Comparison of ENCODE assay signal across 8 mouse cellular contexts in the genomic region with DNA sequence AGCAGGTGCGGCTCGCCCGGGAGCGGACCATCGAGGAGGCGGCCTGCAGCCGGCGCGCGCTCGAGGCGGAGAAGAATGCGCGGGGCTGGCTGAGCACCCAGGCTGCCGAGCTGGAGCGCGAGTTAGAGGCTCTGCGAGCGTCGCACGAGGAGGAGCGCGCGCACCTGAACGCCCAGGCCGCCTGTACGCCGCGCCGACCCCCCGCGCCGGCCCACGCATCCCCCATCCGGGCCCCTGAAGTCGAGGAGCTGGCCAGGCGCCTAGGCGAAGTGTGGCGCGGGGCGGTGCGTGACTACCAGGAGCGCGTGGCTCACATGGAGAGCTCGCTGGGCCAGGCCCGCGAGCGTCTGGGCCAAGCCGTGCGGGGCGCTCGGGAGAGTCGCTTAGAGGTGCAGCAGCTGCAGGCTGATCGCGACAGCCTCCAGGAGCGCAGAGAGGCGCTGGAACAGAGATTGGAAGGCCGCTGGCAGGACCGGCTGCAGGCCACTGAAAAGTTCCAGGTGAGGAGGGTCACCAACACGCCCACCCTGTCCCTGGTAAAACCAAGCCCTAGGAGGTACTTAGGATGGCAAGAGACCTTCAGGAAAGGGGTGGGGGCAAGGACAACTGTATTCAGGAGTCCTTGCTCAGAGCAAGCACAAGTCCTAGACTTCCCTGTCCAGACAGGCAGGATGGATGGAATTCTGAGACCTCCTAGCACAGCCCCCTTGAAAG. TPM values are rescaled to one million over a fixed set of nuclear protein-coding genes. Genes with fewer than 3 reads are reported as not detected.
DNase-seq lines count a peak whose midpoint lies in the region; ATAC-seq and TF ChIP-seq lines count a peak whose summit lies in the region.

No protein-coding gene starts in this region.

- 0 out of 2 replicates have a peak, but pooled peaks have one; percentile 4 for ATAC-seq in forebrain, embryonic 13.5 days
- ATAC-seq in liver, embryonic 13.5 days (ENCODE audit: low read depth) = no peak

- H3K27me3 ChIP-seq in forebrain, embryonic 13.5 days = no peaks in the 10 kb centered on the region
- peaks cover 82% of the 10 kb centered on the region for H3K27me3 ChIP-seq in liver, embryonic 13.5 days

- H3K4me2 ChIP-seq in forebrain, embryonic 13.5 days = peak overlapping the region; percentile 96
- peak overlapping the region; percentile 61 for H3K4me2 ChIP-seq in liver, embryonic 13.5 days

- peaks cover 56% of the 10 kb centered on the region for H3K4me1 ChIP-seq in forebrain, embryonic 13.5 days
- peaks cover 26% of the 10 kb centered on the region for H3K4me1 ChIP-seq in liver, embryonic 13.5 days (replicated peaks)

- H3K36me3 ChIP-seq in forebrain, embryonic 13.5 days (ENCODE audit: poor library complexity, severe bottlenecking) = peaks cover 15% of the 10 kb centered on the region
- no peaks in the 10 kb centered on the region for H3K36me3 ChIP-seq in liver, embryonic 13.5 days

- intact Hi-C loops in gastrocnemius, adult 2 months (cut with DNase I) = loop anchor here (5.0 kb wide), 1 partner anchor 39 kb away; a partner anchor contains a TSS
- intact Hi-C loops in gastrocnemius, postnatal 14 days (cut with DNase I; ENCODE audit: low total_unique reads) = loop anchor here (2.0 kb wide), 1 partner anchor 13 kb away; no protein-coding TSS in a partner anchor

- no peaks in the 10 kb centered on the region for H3K9me3 ChIP-seq in forebrain, embryonic 13.5 days (replicated peaks)
- H3K9me3 ChIP-seq in liver, embryonic 13.5 days (replicated peaks) = no peaks in the 10 kb centered on the region

- peak overlapping the region; percentile 71 for H3K4me3 ChIP-seq in gastrocnemius, adult 2 months
- peak overlapping the region; percentile 82 for H3K4me3 ChIP-seq in forebrain, embryonic 13.5 days
- H3K4me3 ChIP-seq in liver, embryonic 13.5 days (replicated peaks) = peak overlapping the region; percentile 53

- H3K9ac ChIP-seq in forebrain, embryonic 13.5 days = peak overlapping the region; percentile 94
- H3K9ac ChIP-seq in liver, embryonic 13.5 days = peak overlapping the region; percentile 51

- H3K27ac ChIP-seq in gastrocnemius, adult 2 months = peak overlapping the region; percentile 84
- H3K27ac ChIP-seq in forebrain, embryonic 13.5 days = peak overlapping the region; percentile 98
- H3K27ac ChIP-seq in liver, embryonic 13.5 days = no peak overlapping the region

- TF ChIP-seq CTCF in gastrocnemius, adult 2 months (IDR thresholded peaks at IDR 0.05) = no peak

- DNase-seq in gastrocnemius, adult 2 months = no peak
- no peak for DNase-seq in gastrocnemius, postnatal 14 days
- peak; percentile 52 for DNase-seq in 3134 (ENCODE audit: extremely low read depth, insufficient read length, low spot score)
- no peak for DNase-seq in liver, embryonic 13.5 days
- no peak for DNase-seq in ovary, postnatal 10 days (ENCODE audit: low spot score)
- DNase-seq in adrenal gland, postnatal 10 days = no peak
- no peak for DNase-seq in thymus, adult 18-20 months

- under 1% methylated on average over 60 of the region's 60 CpGs for WGBS in forebrain, embryonic 13.5 days
- 2% methylated on average over 60 of the region's 60 CpGs for WGBS in liver, embryonic 13.5 days (ENCODE audit: insufficient replicate concordance)

RNA-seq across cellular contexts. Expression of a gene that starts 0.8 kb away (rescaled TPM):
- 10 to 100 TPM in 1 of 2 experiments, 1 to 10 TPM in 1; 9.1 to 17.2 TPM for total RNA-seq in gastrocnemius, adult 2 months (2021)
- total RNA-seq in gastrocnemius, postnatal 14 days (2021) = 10 to 100 TPM; 37.2 to 51.2 TPM
- 76.3 and 79.9 TPM in 2 replicates for polyA plus RNA-seq in forebrain, embryonic 13.5 days (2015; fragmentation: Nextera tagmentation; extraction: Ambion mirVana)
- 2.6 and 2.8 TPM in 2 replicates for polyA plus RNA-seq in liver, embryonic 13.5 days (2015; fragmentation: Nextera tagmentation; extraction: Ambion mirVana)
- total RNA-seq in adrenal gland, postnatal 10 days (2021) = 10 to 100 TPM; 17.7 to 23.3 TPM

RNA-seq across cellular contexts. Expression of a gene that starts 23.2 kb away (rescaled TPM):
- under 1 TPM in 1 of 2 experiments, not detected in 1; 0.42 TPM for total RNA-seq in gastrocnemius, adult 2 months (2021)
- total RNA-seq in gastrocnemius, postnatal 14 days (2021) = under 1 TPM; 0.31 to 0.33 TPM
- polyA plus RNA-seq in forebrain, embryonic 13.5 days (2015; fragmentation: Nextera tagmentation; extraction: Ambion mirVana) = 67.1 and 89.5 TPM in 2 replicates
- polyA plus RNA-seq in liver, embryonic 13.5 days (2015; fragmentation: Nextera tagmentation; extraction: Ambion mirVana) = 2.2 and 2.3 TPM in 2 replicates
- under 1 TPM; 0.48 to 0.76 TPM for total RNA-seq in adrenal gland, postnatal 10 days (2021)

RNA-seq across cellular contexts. Expression of a gene that starts 28.4 kb away (rescaled TPM):
- not detected for total RNA-seq in gastrocnemius, adult 2 months (2021)
- under 1 TPM; 0.08 to 0.16 TPM for total RNA-seq in gastrocnemius, postnatal 14 days (2021)
- polyA plus RNA-seq in forebrain, embryonic 13.5 days (2015; fragmentation: Nextera tagmentation; extraction: Ambion mirVana) = 9.5 and 9.6 TPM in 2 replicates
- 0.05 TPM in 1 of 2 replicates, not detected in the other for polyA plus RNA-seq in liver, embryonic 13.5 days (2015; fragmentation: Nextera tagmentation; extraction: Ambion mirVana)
- 10 to 100 TPM; 18.7 to 20.0 TPM for total RNA-seq in adrenal gland, postnatal 10 days (2021)

RNA-seq across cellular contexts. Expression of a gene that starts 41.1 kb away (rescaled TPM):
- total RNA-seq in gastrocnemius, adult 2 months (2021) = 1 to 10 TPM; 4.7 to 5.0 TPM
- total RNA-seq in gastrocnemius, postnatal 14 days (2021) = 1 to 10 TPM; 3.6 to 3.9 TPM
- 20.7 and 22.7 TPM in 2 replicates for polyA plus RNA-seq in forebrain, embryonic 13.5 days (2015; fragmentation: Nextera tagmentation; extraction: Ambion mirVana)
- 6.1 and 6.6 TPM in 2 replicates for polyA plus RNA-seq in liver, embryonic 13.5 days (2015; fragmentation: Nextera tagmentation; extraction: Ambion mirVana)
- 10 to 100 TPM; 12.4 to 16.3 TPM for total RNA-seq in adrenal gland, postnatal 10 days (2021)

RNA-seq across cellular contexts. Expression of a gene that starts 41.5 kb away (rescaled TPM):
- total RNA-seq in gastrocnemius, adult 2 months (2021) = 1 to 10 TPM; 7.6 to 8.1 TPM
- total RNA-seq in gastrocnemius, postnatal 14 days (2021) = 1 to 10 TPM; 9.0 to 9.6 TPM
- polyA plus RNA-seq in forebrain, embryonic 13.5 days (2015; fragmentation: Nextera tagmentation; extraction: Ambion mirVana) = 61.8 and 63.0 TPM in 2 replicates
- polyA plus RNA-seq in liver, embryonic 13.5 days (2015; fragmentation: Nextera tagmentation; extraction: Ambion mirVana) = 31.1 and 38.3 TPM in 2 replicates
- 10 to 100 TPM; 22.9 to 24.3 TPM for total RNA-seq in adrenal gland, postnatal 10 days (2021)

Comparison
In these comparisons a context has a peak if more than half of its experiments do, and no peak if none do; other contexts are left out.
1. RNA of a gene that starts 28.4 kb away (total RNA-seq): 18.7 to 20.0 TPM in adrenal gland, postnatal 10 days; 0.08 to 0.16 TPM in gastrocnemius, postnatal 14 days and not detected in gastrocnemius, adult 2 months; every median in the first group is over 10 times any median in the second.
2. Peak in every context shown above with its lines, with median percentiles within 50 percentile points of each other: H3K4me3 ChIP-seq.